8 mouse cellular contexts compared by ENCODE assay signal in genomic region chr2:132144971-132145691, GRCm38 (mm10). TPM values are rescaled to one million over a fixed set of nuclear protein-coding genes. Genes with fewer than 3 reads are reported as not detected.
A peak's percentile ranks its signal among the peaks of the same experiment; 100 is the strongest.
DNase-seq lines count a peak whose midpoint lies in the region; ATAC-seq lines count a peak whose summit lies in the region.

Gene Slc23a2 (minus strand): TSS chr2:132145108.

- intact Hi-C loops in gastrocnemius, postnatal 36 days (cut with DNase I) = loop anchor here (5.0 kb wide), 1 partner anchor 97 kb away; no protein-coding TSS in a partner anchor

- H3K9me3 ChIP-seq in limb, embryonic 11.5 days (ENCODE audit: control insufficient read depth, low read length) = no peaks in the 10 kb centered on the region
- no peaks in the 10 kb centered on the region for H3K9me3 ChIP-seq in midbrain, embryonic 13.5 days
- H3K9me3 ChIP-seq in stomach, embryonic 16.5 days (replicated peaks; ENCODE audit: control insufficient read depth, low read length) = no peaks in the 10 kb centered on the region

- peaks cover 9% of the 10 kb centered on the region; the same call in 1 of the 2 replicates for H3K4me1 ChIP-seq in limb, embryonic 11.5 days (ENCODE audit: control insufficient read depth, insufficient read depth, low read length)
- H3K4me1 ChIP-seq in midbrain, embryonic 13.5 days (replicated peaks) = peaks cover 18% of the 10 kb centered on the region
- H3K4me1 ChIP-seq in stomach, embryonic 16.5 days (ENCODE audit: control insufficient read depth, insufficient read depth, low read length) = peaks cover 15% of the 10 kb centered on the region; the same call in 1 of the 2 replicates

- under 1% methylated on average over 24 of the region's 68 CpGs for WGBS in limb, embryonic 11.5 days
- WGBS in midbrain, embryonic 13.5 days = 0% methylated on average over 39 of the region's 68 CpGs
- 1% methylated on average over 54 of the region's 68 CpGs for WGBS in stomach, embryonic 16.5 days

- no peaks in the 10 kb centered on the region for H3K36me3 ChIP-seq in limb, embryonic 11.5 days (ENCODE audit: control insufficient read depth, insufficient read depth, low read length)
- H3K36me3 ChIP-seq in midbrain, embryonic 13.5 days = 0 out of 2 replicates have a peak, but pooled peaks cover 2% of the 10 kb centered on the region
- H3K36me3 ChIP-seq in stomach, embryonic 16.5 days (ENCODE audit: control insufficient read depth, insufficient read depth, low read length) = no peaks in the 10 kb centered on the region

- no peak within 1 kb of the TSS for H3K27ac ChIP-seq in limb, embryonic 11.5 days (replicated peaks; ENCODE audit: low read depth, low read length)
- H3K27ac ChIP-seq in midbrain, embryonic 13.5 days = peak within 1 kb of the TSS; percentile 80
- 0 out of 2 replicates have a peak within 1 kb of the TSS, but pooled peaks have one; percentile 8 for H3K27ac ChIP-seq in stomach, embryonic 16.5 days (ENCODE audit: low read length)

- H3K9ac ChIP-seq in limb, embryonic 11.5 days (ENCODE audit: low read length) = peak within 1 kb of the TSS; percentile 62
- H3K9ac ChIP-seq in midbrain, embryonic 13.5 days (replicated peaks) = peak within 1 kb of the TSS; percentile 94
- H3K9ac ChIP-seq in stomach, embryonic 16.5 days (ENCODE audit: low read length) = peak within 1 kb of the TSS; percentile 91

- peak within 1 kb of the TSS; percentile 82 for H3K4me3 ChIP-seq in limb, embryonic 11.5 days (ENCODE audit: low read depth, low read length)
- H3K4me3 ChIP-seq in midbrain, embryonic 13.5 days (replicated peaks) = peak within 1 kb of the TSS; percentile 82
- H3K4me3 ChIP-seq in stomach, embryonic 16.5 days (replicated peaks; ENCODE audit: low read length) = peak within 1 kb of the TSS; percentile 83

- DNase-seq in urinary bladder, adult 2 months (ENCODE audit: low spot score) = peak; percentile 37
- DNase-seq in urinary bladder, postnatal 10 days (ENCODE audit: low spot score) = no peak
- DNase-seq in cerebellum, postnatal 25 days = peak; percentile 70 to 80
- peak; percentile 20 to 26 for DNase-seq in gastrocnemius, postnatal 36 days
- peak; percentile 62 for DNase-seq in limb, embryonic 11.5 days (ENCODE audit: low spot score)

- peak within 1 kb of the TSS; percentile 88 for H3K4me2 ChIP-seq in limb, embryonic 11.5 days (ENCODE audit: low read depth, severe bottlenecking)
- H3K4me2 ChIP-seq in midbrain, embryonic 13.5 days (replicated peaks) = peak within 1 kb of the TSS; percentile 88
- peak within 1 kb of the TSS; percentile 98 for H3K4me2 ChIP-seq in stomach, embryonic 16.5 days (ENCODE audit: low read depth, low read length)

- peak; percentile 36 for ATAC-seq in inflammation-experienced regulatory T-cells, adult 6 months
- peak; percentile 84 for ATAC-seq in limb, embryonic 11.5 days (ENCODE audit: insufficient number of reproducible peaks, low FRiP score, low TSS enrichment, low read depth)
- peak; percentile 93 for ATAC-seq in midbrain, embryonic 13.5 days
- ATAC-seq in stomach, embryonic 16.5 days (ENCODE audit: insufficient read depth, low FRiP score) = peak; percentile 81

- H3K27me3 ChIP-seq in limb, embryonic 11.5 days (ENCODE audit: control insufficient read depth, insufficient read depth, low read length) = 0 out of 2 replicates have a peak, but pooled peaks cover 8% of the 10 kb centered on the region
- H3K27me3 ChIP-seq in midbrain, embryonic 13.5 days = peaks cover 12% of the 10 kb centered on the region
- H3K27me3 ChIP-seq in stomach, embryonic 16.5 days (ENCODE audit: control insufficient read depth, insufficient read depth, low read length) = no peaks in the 10 kb centered on the region

RNA-seq across cellular contexts. Expression of gene Slc23a2, which starts in this region (rescaled TPM):
- 36.2 and 36.3 TPM in 2 replicates for polyA plus RNA-seq in urinary bladder, adult 2 months (2012; rRNA removed)
- total RNA-seq in gastrocnemius, postnatal 36 days (2021) = 1 to 10 TPM; 7.4 to 9.1 TPM
- polyA plus RNA-seq in inflammation-experienced regulatory T-cells, adult 6 months (2017; shearing (Covaris generic)) = 10 to 100 TPM; 11.6 to 12.1 (median 11.8) TPM
- polyA plus RNA-seq in limb, embryonic 11.5 days (2014; fragmentation: Nextera tagmentation; extraction: Ambion mirVana) = 9.7 and 12.0 TPM in 2 replicates
- 19.8 and 22.7 TPM in 2 replicates for polyA plus RNA-seq in midbrain, embryonic 13.5 days (2015; fragmentation: Nextera tagmentation; extraction: Ambion mirVana)
- polyA plus RNA-seq in stomach, embryonic 16.5 days (2015; fragmentation: Nextera tagmentation; extraction: Ambion mirVana) = 11.5 and 12.1 TPM in 2 replicates

Comparison
In these comparisons a context has a peak if more than half of its experiments do, and no peak if none do; other contexts are left out.
1. ATAC-seq: peak in every context shown above with its lines; median percentile 93 in midbrain, embryonic 13.5 days; 84 in limb, embryonic 11.5 days; 81 in stomach, embryonic 16.5 days; 36 in inflammation-experienced regulatory T-cells, adult 6 months.